Mouse (Mus musculus): Measurements from ENCODE around the gene Fam8a1. TPM values are rescaled to one million over a fixed set of nuclear protein-coding genes. Genes with fewer than 3 reads are reported as not detected.

The Fam8a1 gene
- polyA plus RNA-seq, 1 experiment = 12.0 TPM

- TF ChIP-seq GATA1 (IDR thresholded peaks at IDR 0.05; ENCODE audit: low read length) = no peak
Measured at GRCm38 (mm10) chr13:46653671-46654070, 15.7 kb upstream of the Fam8a1 start.

GRCm38 (mm10) chr13:46654566-46654965 lies 14.8 kb upstream of the Fam8a1 start:
- TF ChIP-seq GATA1 (IDR thresholded peaks at IDR 0.05; ENCODE audit: low read length) = no peak

- no peak for TF ChIP-seq GATA1 (IDR thresholded peaks at IDR 0.05; ENCODE audit: low read length)
Measured at GRCm38 (mm10) chr13:46659211-46659610, 10.1 kb upstream of the Fam8a1 start.

GRCm38 (mm10) chr13:46663461-46663964 lies 5.8 kb upstream of the Fam8a1 start:
- TF ChIP-seq GATA1 (IDR thresholded peaks at IDR 0.05; ENCODE audit: low read length) = no peak

- TF ChIP-seq GATA1 (IDR thresholded peaks at IDR 0.05; ENCODE audit: low read length) = no peak
Measured at GRCm38 (mm10) chr13:46669620-46670271, 424 bp downstream of the Fam8a1 start.

GRCm38 (mm10) chr13:46670514-46670913 lies 1.2 kb downstream of the Fam8a1 start:
- TF ChIP-seq GATA1 (IDR thresholded peaks at IDR 0.05; ENCODE audit: low read length) = no peak

GRCm38 (mm10) chr13:46674601-46675000 lies 5.3 kb downstream of the Fam8a1 start:
- TF ChIP-seq GATA1 (IDR thresholded peaks at IDR 0.05; ENCODE audit: low read length) = no peak

GRCm38 (mm10) chr13:46677721-46678120 lies 8.4 kb downstream of the Fam8a1 start:
- no peak for TF ChIP-seq GATA1 (IDR thresholded peaks at IDR 0.05; ENCODE audit: low read length)

GRCm38 (mm10) chr13:46682921-46683320 lies 13.6 kb downstream of the Fam8a1 start:
- TF ChIP-seq GATA1 (IDR thresholded peaks at IDR 0.05; ENCODE audit: low read length) = no peak

GRCm38 (mm10) chr13:46683370-46683769 lies 14.0 kb downstream of the Fam8a1 start:
- no peak for TF ChIP-seq GATA1 (IDR thresholded peaks at IDR 0.05; ENCODE audit: low read length)

GRCm38 (mm10) chr13:46690559-46691241 lies 21.4 kb downstream of the Fam8a1 start:
- peak; percentile 67 for TF ChIP-seq GATA1 (IDR thresholded peaks at IDR 0.05; ENCODE audit: low read length)

GRCm38 (mm10) chr13:46695296-46695908 lies 26.1 kb downstream of the Fam8a1 start:
- TF ChIP-seq GATA1 (IDR thresholded peaks at IDR 0.05; ENCODE audit: low read length) = no peak

- no peak for TF ChIP-seq GATA1 (IDR thresholded peaks at IDR 0.05; ENCODE audit: low read length)
Measured at GRCm38 (mm10) chr13:46695932-46696331, 26.6 kb downstream of the Fam8a1 start.

- TF ChIP-seq GATA1 (IDR thresholded peaks at IDR 0.05; ENCODE audit: low read length) = no peak
Measured at GRCm38 (mm10) chr13:46696788-46697187, 27.5 kb downstream of the Fam8a1 start.

- TF ChIP-seq GATA1 (IDR thresholded peaks at IDR 0.05; ENCODE audit: low read length) = no peak
Measured at GRCm38 (mm10) chr13:46699372-46699771, 30.1 kb downstream of the Fam8a1 start.

GRCm38 (mm10) chr13:46701486-46701885 lies 32.2 kb downstream of the Fam8a1 start:
- no peak for TF ChIP-seq GATA1 (IDR thresholded peaks at IDR 0.05; ENCODE audit: low read length)

Measured in G1E-ER4 (cell line).